Mouse (Mus musculus): ENCODE results near the gene Bmpr2. TPM values are rescaled to one million over a fixed set of nuclear protein-coding genes. Genes with fewer than 3 reads are reported as not detected.

Gene Bmpr2
- polyA plus RNA-seq, 1 experiment, result 146 TPM

DNA sequence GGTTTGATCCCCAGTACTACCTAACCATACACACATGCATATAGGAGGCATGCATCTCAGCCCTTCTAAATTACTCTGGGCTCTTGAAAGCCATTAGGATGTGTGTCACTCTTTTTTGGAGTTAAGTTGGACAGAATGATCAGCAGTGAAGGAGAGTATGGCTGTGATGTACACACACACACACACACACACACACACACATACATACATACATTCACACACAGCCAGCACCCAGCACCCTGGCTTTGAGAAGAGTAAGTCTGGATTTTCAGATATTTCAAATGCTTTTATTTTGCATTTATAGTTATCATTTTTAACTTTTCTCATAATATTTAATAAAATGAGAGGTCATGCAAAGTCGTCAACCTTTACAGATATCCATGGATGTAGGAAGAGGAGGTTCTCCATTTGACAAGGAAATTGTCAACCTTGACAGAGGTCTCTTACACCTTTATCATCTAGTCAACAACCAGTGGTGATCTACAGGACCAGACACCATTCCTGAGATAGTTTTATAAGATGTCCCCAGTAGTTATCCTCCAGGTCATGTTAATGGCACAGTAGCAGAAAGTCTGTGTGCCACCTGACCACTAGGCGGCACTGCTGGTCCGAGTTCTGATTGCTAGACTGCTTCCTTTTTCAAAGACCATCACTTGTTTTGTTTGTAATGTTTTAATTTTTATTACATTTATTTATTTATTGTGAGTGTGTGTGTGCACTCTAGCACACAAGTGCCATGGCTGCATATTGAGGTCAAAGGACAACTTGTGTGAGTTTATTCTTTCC lies 120.3 kb downstream of the Bmpr2 start:
- Histone ChIP-seq H3K4me3 (ENCODE audit: insufficient read depth, low read depth, low read length) (no peak overlapping the region), H3K4me1 (ENCODE audit: control insufficient read depth, insufficient read depth, low read length) (peaks cover 5% of the 10 kb centered on the region), H3K27ac (ENCODE audit: insufficient read depth, low read depth, low read length) (no peak overlapping the region)
- TF ChIP-seq POLR2A (IDR thresholded peaks at IDR 0.05; ENCODE audit: insufficient read depth, low read depth, low read length) (no peak), CTCF (IDR thresholded peaks at IDR 0.05; ENCODE audit: insufficient read depth, low read depth, low read length) (no peak)
- WGBS, result 33% methylated on average over 3 of the region's 3 CpGs

DNA sequence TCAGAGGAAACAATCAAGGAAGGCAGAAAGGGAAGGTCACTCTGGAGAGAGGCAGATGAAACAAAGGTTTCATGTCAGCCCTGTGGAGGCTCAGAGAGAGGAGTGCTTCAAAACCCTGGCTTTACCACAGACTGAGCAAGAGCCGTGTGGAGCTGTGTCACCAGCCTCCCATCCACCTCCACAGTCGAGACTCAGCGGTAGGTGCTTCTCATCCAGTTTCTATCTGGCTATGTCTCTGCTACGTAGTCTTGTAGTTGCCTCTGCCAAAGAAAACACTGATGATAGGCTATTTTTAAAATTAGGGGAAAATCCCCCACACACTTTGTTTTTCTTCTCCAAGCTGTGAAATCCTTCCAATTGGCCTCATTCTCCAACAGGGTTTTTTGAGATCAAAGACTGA lies 123.7 kb downstream of the Bmpr2 start:
- Histone ChIP-seq H3K4me1 (ENCODE audit: control insufficient read depth, insufficient read depth, low read length) (peaks cover 5% of the 10 kb centered on the region), H3K4me3 (ENCODE audit: insufficient read depth, low read depth, low read length) (no peak overlapping the region), H3K27ac (ENCODE audit: insufficient read depth, low read depth, low read length) (no peak overlapping the region)
- WGBS, result 7% methylated on average over 4 of the region's 4 CpGs
- TF ChIP-seq CTCF (IDR thresholded peaks at IDR 0.05; ENCODE audit: insufficient read depth, low read depth, low read length) (no peak), POLR2A (IDR thresholded peaks at IDR 0.05; ENCODE audit: insufficient read depth, low read depth, low read length) (no peak)

DNA sequence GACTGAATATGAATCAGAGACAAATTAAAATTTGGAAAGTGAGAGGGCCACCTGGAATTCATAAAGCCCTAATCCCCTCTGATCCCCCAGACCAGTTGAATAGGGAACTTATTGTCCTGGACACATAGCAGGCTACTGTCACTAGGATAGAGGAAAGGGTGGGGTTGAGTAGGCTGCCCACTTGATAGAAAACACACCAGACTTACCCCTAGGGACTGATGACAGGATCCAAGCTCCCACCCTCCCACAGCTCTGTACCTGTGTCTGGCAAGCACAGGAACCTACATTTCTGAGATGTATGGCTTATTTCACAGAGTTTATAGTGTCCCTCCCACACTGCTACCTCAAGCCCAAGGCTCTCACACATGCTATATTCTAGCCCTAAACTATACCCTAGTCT lies 124.8 kb downstream of the Bmpr2 start:
- TF ChIP-seq CTCF (IDR thresholded peaks at IDR 0.05; ENCODE audit: insufficient read depth, low read depth, low read length), result no peak

DNA sequence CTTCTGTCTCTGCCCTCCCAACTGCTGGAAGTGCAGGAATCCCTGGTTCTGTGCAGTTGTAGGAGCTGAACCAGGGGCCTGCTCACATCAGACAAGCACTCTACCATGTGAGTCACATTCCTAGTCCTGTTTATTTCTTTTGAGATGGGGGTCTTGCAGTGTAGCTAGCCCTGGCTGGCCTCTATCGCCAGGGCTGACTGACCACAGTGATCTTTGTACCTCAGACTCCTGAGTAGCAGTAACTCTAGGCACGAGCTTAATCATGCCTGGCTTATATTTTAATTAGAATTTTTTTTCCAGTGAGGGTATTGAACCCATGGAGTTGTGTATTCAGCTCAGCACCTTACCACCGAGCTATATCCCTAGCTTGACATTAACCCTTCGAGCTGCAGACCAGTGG lies 128.0 kb downstream of the Bmpr2 start:
- no peak overlapping the region for H3K4me3 ChIP-seq (ENCODE audit: insufficient read depth, low read depth, low read length)
- TF ChIP-seq CTCF (IDR thresholded peaks at IDR 0.05; ENCODE audit: insufficient read depth, low read depth, low read length) (no peak), POLR2A (IDR thresholded peaks at IDR 0.05; ENCODE audit: insufficient read depth, low read depth, low read length) (no peak)
- no peak overlapping the region for H3K27ac ChIP-seq (ENCODE audit: insufficient read depth, low read depth, low read length)
- 77% methylated on average over 4 of the region's 4 CpGs for WGBS
- H3K4me1 ChIP-seq (ENCODE audit: control insufficient read depth, insufficient read depth, low read length), result peaks cover 5% of the 10 kb centered on the region

More for the DNA sequence above, 124.8 kb downstream of the Bmpr2 start:
- Histone ChIP-seq H3K4me1 (ENCODE audit: control insufficient read depth, insufficient read depth, low read length) (peaks cover 5% of the 10 kb centered on the region), H3K4me3 (ENCODE audit: insufficient read depth, low read depth, low read length) (no peak overlapping the region), H3K27ac (ENCODE audit: insufficient read depth, low read depth, low read length) (no peak overlapping the region)

DNA sequence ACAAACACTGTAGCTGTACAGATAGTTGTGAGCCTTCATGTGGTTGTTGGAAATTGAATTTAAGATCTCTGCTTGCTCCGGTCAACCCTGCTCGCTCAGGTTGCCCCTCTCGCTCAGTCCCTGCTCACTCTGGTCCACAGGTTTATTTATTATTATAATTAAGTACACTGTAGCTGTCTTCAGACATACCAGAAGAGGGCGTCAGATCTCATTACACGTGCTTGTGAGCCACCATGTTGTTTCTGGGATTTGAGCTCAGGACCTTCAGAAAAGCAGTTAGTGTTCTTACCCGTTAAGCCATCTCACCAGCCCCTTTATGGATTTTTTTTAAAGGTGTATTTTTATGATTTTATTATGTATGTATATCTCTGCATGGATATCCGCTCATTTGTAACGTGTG lies 129.6 kb downstream of the Bmpr2 start:
- Histone ChIP-seq H3K4me3 (ENCODE audit: insufficient read depth, low read depth, low read length) (no peak overlapping the region), H3K27ac (ENCODE audit: insufficient read depth, low read depth, low read length) (no peak overlapping the region), H3K4me1 (ENCODE audit: control insufficient read depth, insufficient read depth, low read length) (no peaks in the 10 kb centered on the region)
- 88% methylated on average over 8 of the region's 8 CpGs for WGBS
- TF ChIP-seq CTCF (IDR thresholded peaks at IDR 0.05; ENCODE audit: insufficient read depth, low read depth, low read length), result no peak

DNA sequence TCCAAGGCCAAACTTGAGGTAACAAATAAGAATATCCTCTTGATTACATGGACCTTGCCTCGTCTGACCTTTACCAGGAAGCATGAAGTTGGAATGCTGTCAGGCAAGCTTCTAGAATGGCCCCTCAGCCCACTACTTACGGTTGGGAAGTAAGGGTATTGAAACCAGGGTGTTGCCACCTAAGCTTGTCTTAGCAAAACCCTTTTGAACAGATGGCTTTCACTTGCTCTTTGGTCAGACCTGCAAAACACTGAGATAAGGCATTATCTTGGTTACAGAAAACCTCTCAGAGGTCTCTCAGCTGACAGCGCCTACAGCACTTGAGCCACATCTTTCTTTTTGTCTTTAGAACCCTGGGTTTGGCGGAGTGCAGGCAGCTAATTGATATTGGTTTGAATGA lies 130.8 kb downstream of the Bmpr2 start:
- WGBS, result 97% methylated on average over 4 of the region's 4 CpGs
- no peak for TF ChIP-seq CTCF (IDR thresholded peaks at IDR 0.05; ENCODE audit: insufficient read depth, low read depth, low read length)
- no peak for TF ChIP-seq POLR2A (IDR thresholded peaks at IDR 0.05; ENCODE audit: insufficient read depth, low read depth, low read length)
- no peak overlapping the region for H3K27ac ChIP-seq (ENCODE audit: insufficient read depth, low read depth, low read length)
- H3K4me3 ChIP-seq (ENCODE audit: insufficient read depth, low read depth, low read length), result no peak overlapping the region
- H3K4me1 ChIP-seq (ENCODE audit: control insufficient read depth, insufficient read depth, low read length), result no peaks in the 10 kb centered on the region

DNA sequence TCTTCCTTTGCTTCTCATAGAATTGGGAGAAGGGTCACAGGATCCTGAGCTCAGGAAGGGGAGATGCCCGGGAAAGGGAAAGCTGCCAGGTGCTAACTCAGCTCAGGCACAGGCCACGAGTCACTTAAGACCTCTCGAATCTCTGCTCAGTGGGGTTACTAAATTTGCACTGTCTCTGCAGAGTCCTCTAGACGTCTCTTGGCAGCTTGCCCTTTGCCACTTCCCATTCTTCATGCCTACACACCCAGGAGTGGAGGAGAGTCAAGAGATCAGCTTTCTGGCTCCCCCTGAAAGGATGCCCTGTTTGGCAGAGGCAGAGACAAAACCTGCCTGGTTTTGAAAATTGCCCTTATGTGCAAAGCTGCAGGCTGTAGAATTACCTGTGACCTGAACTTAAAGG lies 132.3 kb downstream of the Bmpr2 start:
- Histone ChIP-seq H3K27ac (ENCODE audit: insufficient read depth, low read depth, low read length) (no peak overlapping the region), H3K4me1 (ENCODE audit: control insufficient read depth, insufficient read depth, low read length) (no peaks in the 10 kb centered on the region), H3K4me3 (ENCODE audit: insufficient read depth, low read depth, low read length) (no peak overlapping the region)
- TF ChIP-seq POLR2A (IDR thresholded peaks at IDR 0.05; ENCODE audit: insufficient read depth, low read depth, low read length), result no peak
- TF ChIP-seq CTCF (IDR thresholded peaks at IDR 0.05; ENCODE audit: insufficient read depth, low read depth, low read length), result no peak
- WGBS, result 30% methylated on average over 4 of the region's 4 CpGs

DNA sequence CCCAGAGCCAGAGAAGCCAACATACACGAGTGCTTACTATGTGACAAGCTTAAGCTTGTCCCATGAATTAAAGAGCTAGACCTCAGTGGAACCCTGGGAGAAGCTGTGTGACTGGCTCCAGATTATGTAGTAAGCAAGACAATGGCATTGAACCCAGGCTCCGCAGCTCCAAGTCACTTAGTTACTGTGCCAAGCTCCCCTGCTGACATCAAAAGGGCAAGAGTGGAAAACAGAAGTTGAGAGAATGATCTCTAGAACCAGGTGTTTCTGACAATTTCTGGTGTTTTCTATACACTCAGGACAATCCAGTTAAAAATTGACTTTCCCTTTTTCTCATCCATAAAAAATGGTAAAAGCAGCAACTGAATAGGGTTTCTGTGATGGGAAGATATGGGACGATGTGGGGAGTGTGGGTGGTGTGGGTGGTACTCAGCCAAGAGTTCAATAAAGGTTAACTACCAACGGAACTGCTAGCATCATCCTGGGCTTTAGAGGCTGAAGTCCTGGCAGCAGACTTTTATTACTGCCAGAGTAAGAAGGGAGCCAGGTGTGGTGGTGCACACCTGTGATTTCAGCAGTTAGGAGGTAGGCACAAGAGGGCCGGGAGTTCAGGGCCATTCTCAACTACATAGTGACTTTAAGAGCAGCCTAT lies 134.1 kb downstream of the Bmpr2 start:
- 46% methylated on average over 5 of the region's 5 CpGs for WGBS
- Histone ChIP-seq H3K27ac (ENCODE audit: insufficient read depth, low read depth, low read length) (no peak overlapping the region), H3K4me1 (ENCODE audit: control insufficient read depth, insufficient read depth, low read length) (no peaks in the 10 kb centered on the region), H3K4me3 (ENCODE audit: insufficient read depth, low read depth, low read length) (no peak overlapping the region)
- TF ChIP-seq POLR2A (IDR thresholded peaks at IDR 0.05; ENCODE audit: insufficient read depth, low read depth, low read length), result no peak
- TF ChIP-seq CTCF (IDR thresholded peaks at IDR 0.05; ENCODE audit: insufficient read depth, low read depth, low read length), result no peak

DNA sequence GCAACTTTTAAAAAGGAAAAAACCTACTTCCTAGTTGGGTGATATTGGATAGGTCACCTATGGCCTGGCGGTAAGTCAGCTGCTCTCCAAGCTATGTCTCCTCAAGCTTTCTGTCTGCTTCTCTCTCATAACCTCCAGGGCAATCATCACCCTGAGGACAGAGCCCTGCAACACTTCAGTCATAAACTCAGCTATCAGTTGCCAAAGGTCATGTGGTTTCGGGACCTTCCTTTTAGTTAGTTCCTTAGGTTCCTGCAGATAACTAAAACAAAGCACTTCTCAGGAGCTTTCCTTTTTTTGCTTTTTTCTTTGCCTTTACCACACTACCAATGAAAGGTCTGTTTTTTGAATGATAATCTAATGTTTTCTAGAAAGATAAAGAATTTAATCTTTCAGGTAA lies 136.5 kb downstream of the Bmpr2 start:
- 93% methylated on average over 2 of the region's 2 CpGs for WGBS
- H3K27ac ChIP-seq (ENCODE audit: insufficient read depth, low read depth, low read length), result no peak overlapping the region
- H3K4me1 ChIP-seq (ENCODE audit: control insufficient read depth, insufficient read depth, low read length), result no peaks in the 10 kb centered on the region
- TF ChIP-seq POLR2A (IDR thresholded peaks at IDR 0.05; ENCODE audit: insufficient read depth, low read depth, low read length) (no peak), CTCF (IDR thresholded peaks at IDR 0.05; ENCODE audit: insufficient read depth, low read depth, low read length) (no peak)
- no peak overlapping the region for H3K4me3 ChIP-seq (ENCODE audit: insufficient read depth, low read depth, low read length)
